Mouse (Mus musculus) hindbrain, embryonic 14.5 days (tissue): ENCODE results near the gene Frmd4a. TPM values are rescaled to one million over a fixed set of nuclear protein-coding genes. Genes with fewer than 3 reads are reported as not detected.

Experiments used
- ATAC-seq: fragments of 200-750 bp; cut with Nextera tagmentation; 2 replicates; pipeline ENCODE4 v1.8.0; 2017; ENCODE audit warnings: moderate number of reproducible peaks, mild to moderate bottlenecking, moderate TSS enrichment, moderate library complexity; ENCODE audit not compliant: low FRiP score
- DNase-seq: peaks from one replicate; pipeline ENCODE4 v3.0.0-alpha.2; 2015; ENCODE audit warnings: low spot score
- H3K27ac ChIP-seq: fragments of 300-500 bp; sonication (generic); 2 replicates; pipeline ENCODE4 v1.5.1; 2014; ENCODE audit warnings: mild to moderate bottlenecking, moderate library complexity
- H3K27me3 ChIP-seq: fragments of 300-500 bp; sonication (generic); 2 replicates; pipeline ENCODE4 v1.6.1; 2014; ENCODE audit warnings: mild to moderate bottlenecking, low read length, mixed read lengths; ENCODE audit not compliant: control insufficient read depth, insufficient read depth
- H3K36me3 ChIP-seq: fragments of 300-500 bp; sonication (generic); replicated peaks from 2 replicates; pipeline ENCODE4 v1.6.1; 2014; ENCODE audit not compliant: control insufficient read depth, insufficient read depth
- H3K4me1 ChIP-seq: fragments of 300-500 bp; sonication (generic); replicated peaks from 2 replicates; pipeline ENCODE4 v1.6.1; 2014; ENCODE audit warnings: antibody characterized with exemption, low read length, mixed read lengths; ENCODE audit not compliant: control insufficient read depth, insufficient read depth
- H3K4me2 ChIP-seq: fragments of 300-500 bp; sonication (generic); replicated peaks from 2 replicates; pipeline ENCODE4 v1.6.1; 2014; ENCODE audit warnings: mild to moderate bottlenecking, moderate library complexity
- H3K4me3 ChIP-seq: fragments of 300-500 bp; sonication (generic); replicated peaks from 2 replicates; pipeline ENCODE4 v1.5.1; 2014; ENCODE audit warnings: mild to moderate bottlenecking, low read length
- H3K9ac ChIP-seq: fragments of 300-500 bp; sonication (generic); 2 replicates; pipeline ENCODE4 v1.6.1; 2014
- H3K9me3 ChIP-seq: fragments of 300-500 bp; sonication (generic); 2 replicates; pipeline ENCODE4 v1.6.1; 2016; ENCODE audit warnings: low read length; ENCODE audit not compliant: control insufficient read depth
- WGBS: fragments of 180-500 bp; shearing (Covaris S2); extraction: QIAGEN DNeasy Blood & Tissue Kit; methylation state at CpG from one replicate; pipeline ENCODE4 v1.1.7; 2014; 5-methylcytosine and 5-hydroxymethylcytosine counted together
- polyA plus RNA-seq: library from polyadenylated mRNA; unstranded; fragments of >200 nt; fragmentation: Nextera tagmentation; extraction: Ambion mirVana; gene quantifications from 2 replicates; pipeline ENCODE4 v1.2.1, GENCODE M21; 2014

Frmd4a gene
- polyA plus RNA-seq, 1 experiment from 2014 or later, result 56.9 TPM

DNA sequence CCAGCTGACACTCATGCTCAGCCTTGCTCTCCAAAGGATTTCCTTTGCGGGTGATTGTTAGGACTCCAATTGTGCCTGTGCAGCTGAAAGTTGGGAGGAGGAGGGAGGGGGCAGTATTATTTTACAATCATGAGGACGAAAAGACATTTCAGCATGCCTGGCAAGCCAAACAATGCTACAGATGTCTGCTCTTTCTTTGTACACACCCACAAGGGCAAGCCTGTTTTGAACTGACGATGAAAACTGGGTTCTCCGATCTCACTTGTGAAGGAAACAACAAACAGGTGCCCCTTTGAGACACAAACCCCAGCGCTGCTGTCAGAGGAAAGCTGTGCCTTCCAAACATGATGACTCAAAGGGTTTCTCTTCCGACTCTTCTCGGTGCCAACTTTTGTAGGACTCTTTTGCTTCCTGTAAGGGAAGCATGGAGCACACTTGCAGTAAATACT is 410.9 kb downstream of the Frmd4a start:
- H3K27me3 ChIP-seq, result no peaks in the 10 kb centered on the region
- no peak overlapping the region for H3K4me3 ChIP-seq
- H3K4me2 ChIP-seq, result no peak overlapping the region
- H3K9me3 ChIP-seq, result no peaks in the 10 kb centered on the region
- peaks cover 10% of the 10 kb centered on the region for H3K36me3 ChIP-seq
- ATAC-seq (no peak), DNase-seq (no peak)
- no peak overlapping the region for H3K9ac ChIP-seq
- no peak overlapping the region for H3K27ac ChIP-seq
- H3K4me1 ChIP-seq, result peaks cover 9% of the 10 kb centered on the region
- 52% methylated on average over 7 of the region's 7 CpGs for WGBS

DNA sequence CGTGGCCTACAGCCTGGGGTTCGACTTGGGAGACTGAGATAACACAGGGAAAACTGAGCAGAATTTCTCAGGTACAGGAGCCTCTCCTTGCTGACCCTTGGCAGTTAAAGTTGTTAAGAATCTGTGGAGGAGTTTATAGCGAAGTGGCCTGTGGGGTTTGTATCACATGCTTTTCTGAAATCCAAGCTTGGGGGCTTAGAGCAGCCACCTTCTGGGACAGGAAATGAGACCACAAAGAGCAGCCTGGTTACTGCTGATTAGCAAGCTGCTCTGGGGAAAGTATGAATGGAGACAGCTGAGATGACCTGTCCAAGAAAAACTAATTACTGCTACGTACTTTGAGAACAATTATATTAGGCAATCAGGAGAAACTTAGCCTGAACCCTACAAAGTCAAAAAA is 415.6 kb downstream of the Frmd4a start:
- H3K9ac ChIP-seq, result no peak overlapping the region
- peaks cover 15% of the 10 kb centered on the region for H3K36me3 ChIP-seq
- H3K27ac ChIP-seq, result no peak overlapping the region
- no peaks in the 10 kb centered on the region for H3K27me3 ChIP-seq
- H3K9me3 ChIP-seq, result no peaks in the 10 kb centered on the region
- H3K4me1 ChIP-seq, result peaks cover 31% of the 10 kb centered on the region
- no peak overlapping the region for H3K4me3 ChIP-seq
- DNase-seq (no peak), ATAC-seq (no peak)
- WGBS, result 62% methylated on average over 4 of the region's 4 CpGs
- no peak overlapping the region for H3K4me2 ChIP-seq

- no peak overlapping the region for H3K9ac ChIP-seq
- H3K4me3 ChIP-seq, result no peak overlapping the region
- H3K4me2 ChIP-seq, result no peak overlapping the region
- no peak overlapping the region for H3K27ac ChIP-seq
- ATAC-seq (no peak), DNase-seq (no peak)
- WGBS, result 68% methylated on average over 8 of the region's 8 CpGs
- H3K4me1 ChIP-seq, result peaks cover 31% of the 10 kb centered on the region
- H3K36me3 ChIP-seq, result peaks cover 15% of the 10 kb centered on the region
- H3K9me3 ChIP-seq, result no peaks in the 10 kb centered on the region
- H3K27me3 ChIP-seq, result no peaks in the 10 kb centered on the region
These were observed 417.5 kb downstream of the Frmd4a start for GRCm38 (mm10) chr2:4435051-4435450.

DNA sequence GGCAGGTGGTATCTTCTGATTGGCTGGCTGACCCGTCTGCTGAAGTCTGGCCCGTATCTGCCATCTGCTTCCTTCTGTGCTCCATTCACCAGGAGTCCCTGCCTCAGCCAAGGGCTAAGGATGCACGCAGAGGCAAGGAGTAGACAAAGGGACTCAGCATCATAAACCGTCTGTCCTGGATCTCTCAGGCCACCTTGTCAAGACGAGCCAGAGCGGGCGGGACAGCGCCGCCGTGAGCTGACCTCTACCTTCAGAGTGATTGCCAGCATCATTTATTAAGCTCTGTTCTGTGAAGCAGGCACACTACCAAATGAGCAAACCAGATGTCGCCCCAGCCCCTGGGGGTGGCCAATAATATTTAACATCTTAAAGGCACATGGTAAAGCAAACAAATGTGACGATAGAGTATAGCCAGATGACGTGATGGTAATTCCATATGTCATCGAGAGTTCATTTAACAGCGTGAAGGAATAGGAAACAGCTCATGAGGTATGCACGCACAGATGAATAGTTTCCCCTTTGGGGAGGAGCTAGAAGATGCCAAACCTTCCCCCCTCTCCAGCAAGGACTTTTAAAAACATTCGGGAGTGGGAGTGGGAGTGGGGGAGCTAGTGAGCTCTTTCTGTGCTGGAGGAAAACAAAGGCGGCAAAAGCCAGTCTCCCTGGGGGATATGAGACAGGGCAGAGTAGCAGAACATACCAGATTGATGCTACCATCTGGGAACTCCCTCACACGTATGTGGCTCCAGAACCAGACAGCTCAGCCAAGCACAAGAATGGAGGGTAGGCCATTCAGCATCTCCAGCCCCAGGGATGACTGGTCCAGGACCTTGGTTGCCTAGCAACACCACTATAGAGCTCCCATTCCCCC is 419.1 kb downstream of the Frmd4a start:
- Histone ChIP-seq H3K9ac (no peak overlapping the region), H3K9me3 (no peaks in the 10 kb centered on the region), H3K4me1 (peaks cover 40% of the 10 kb centered on the region), H3K4me2 (peak overlapping the region; percentile 17), H3K36me3 (peaks cover 18% of the 10 kb centered on the region), H3K27ac (peak overlapping the region; percentile 77), H3K4me3 (no peak overlapping the region), H3K27me3 (no peaks in the 10 kb centered on the region)
- WGBS, result 17% methylated on average over 19 of the region's 19 CpGs
- DNase-seq, result peak; percentile 75
- peak; percentile 88 for ATAC-seq

GRCm38 (mm10) chr2:4438739-4439138 is 421.2 kb downstream of the Frmd4a start:
- Histone ChIP-seq H3K36me3 (peaks cover 9% of the 10 kb centered on the region; the same call in 1 of the 2 replicates), H3K9ac (no peak overlapping the region), H3K27me3 (no peaks in the 10 kb centered on the region), H3K4me3 (no peak overlapping the region), H3K4me1 (peaks cover 29% of the 10 kb centered on the region), H3K27ac (no peak overlapping the region), H3K9me3 (no peaks in the 10 kb centered on the region), H3K4me2 (no peak overlapping the region)
- 56% methylated on average over 7 of the region's 7 CpGs for WGBS
- DNase-seq, result no peak
- ATAC-seq, result no peak

GRCm38 (mm10) chr2:4439909-4440308 is 422.4 kb downstream of the Frmd4a start:
- WGBS, result 75% methylated on average over 4 of the region's 4 CpGs
- H3K27ac ChIP-seq, result no peak overlapping the region
- H3K27me3 ChIP-seq, result no peaks in the 10 kb centered on the region
- no peak overlapping the region for H3K4me3 ChIP-seq
- ATAC-seq (no peak), DNase-seq (no peak)
- 0 out of 2 replicates have a peak, but pooled peaks cover 9% of the 10 kb centered on the region for H3K36me3 ChIP-seq
- no peak overlapping the region for H3K4me2 ChIP-seq
- peaks cover 28% of the 10 kb centered on the region for H3K4me1 ChIP-seq
- H3K9me3 ChIP-seq, result no peaks in the 10 kb centered on the region
- H3K9ac ChIP-seq, result no peak overlapping the region

- ATAC-seq (no peak), DNase-seq (no peak)
- Histone ChIP-seq H3K27ac (no peak overlapping the region), H3K9me3 (no peaks in the 10 kb centered on the region), H3K4me1 (peaks cover 20% of the 10 kb centered on the region), H3K4me3 (no peak overlapping the region), H3K9ac (no peak overlapping the region), H3K36me3 (0 out of 2 replicates have a peak, but pooled peaks cover 4% of the 10 kb centered on the region), H3K4me2 (no peak overlapping the region), H3K27me3 (no peaks in the 10 kb centered on the region)
- WGBS, result 75% methylated on average over 4 of the region's 4 CpGs
These were observed 424.3 kb downstream of the Frmd4a start for GRCm38 (mm10) chr2:4441840-4442239.

- DNase-seq (no peak), ATAC-seq (no peak)
- WGBS, result 92% methylated on average over 3 of the region's 3 CpGs
- Histone ChIP-seq H3K9ac (no peak overlapping the region), H3K4me2 (no peak overlapping the region), H3K9me3 (no peaks in the 10 kb centered on the region), H3K27ac (no peak overlapping the region), H3K36me3 (0 out of 2 replicates have a peak, but pooled peaks cover 4% of the 10 kb centered on the region), H3K27me3 (no peaks in the 10 kb centered on the region), H3K4me3 (no peak overlapping the region), H3K4me1 (peaks cover 8% of the 10 kb centered on the region)
These were observed 427.2 kb downstream of the Frmd4a start for GRCm38 (mm10) chr2:4444740-4445139.

DNA sequence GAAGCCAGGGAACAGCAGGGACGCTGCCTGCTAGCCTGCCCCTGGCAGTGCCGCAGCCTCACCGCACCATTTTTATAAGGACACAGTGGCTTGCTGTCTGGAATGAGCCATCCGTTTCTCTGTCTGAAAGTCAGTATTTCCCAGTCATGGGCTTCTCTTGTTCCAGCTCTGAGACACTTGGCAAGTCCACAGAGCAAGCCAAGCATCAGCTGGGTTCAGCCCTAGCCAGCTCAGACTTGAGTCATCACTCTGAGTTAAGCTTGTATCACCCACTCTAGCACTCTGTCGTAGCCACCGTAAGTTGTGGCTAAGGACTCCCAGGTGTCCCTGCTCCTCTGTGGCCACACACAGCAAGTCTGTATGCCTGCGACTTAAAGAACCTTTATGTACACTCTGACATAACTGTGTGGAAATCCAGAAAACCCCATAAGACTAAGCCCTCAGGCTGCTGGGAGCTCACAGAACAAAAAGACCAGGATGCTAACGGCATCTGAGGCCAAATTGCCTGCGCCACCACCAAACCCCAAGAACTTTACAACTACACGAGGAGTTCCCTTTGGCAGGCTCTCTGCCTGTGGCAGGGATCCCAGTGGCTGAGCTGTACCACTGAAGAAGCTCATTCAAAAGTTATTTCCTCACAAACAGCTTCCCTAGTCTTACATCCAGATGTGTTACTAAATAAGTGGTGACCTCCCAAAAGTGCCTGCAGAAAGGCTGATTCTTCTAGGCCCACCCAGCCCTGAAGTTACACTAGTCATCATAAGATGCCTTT is 428.3 kb downstream of the Frmd4a start:
- Histone ChIP-seq H3K27ac (no peak overlapping the region), H3K9me3 (no peaks in the 10 kb centered on the region), H3K4me3 (no peak overlapping the region), H3K9ac (no peak overlapping the region), H3K4me2 (no peak overlapping the region), H3K27me3 (no peaks in the 10 kb centered on the region), H3K4me1 (peaks cover 8% of the 10 kb centered on the region; the same call in 1 of the 2 replicates), H3K36me3 (no peaks in the 10 kb centered on the region)
- WGBS, result 81% methylated on average over 10 of the region's 10 CpGs
- DNase-seq, result no peak
- no peak for ATAC-seq
